Mouse (Mus musculus): ENCODE data around the gene Actr3.
"Not testable (repeated sequence)": the region's sequence is repeated elsewhere in the genome, so short reads cannot be mapped to it uniquely, and the experiment has no call there.

Gene Actr3

GRCm38 (mm10) chr1:125438826-125439225 lies 3.3 kb upstream of the Actr3 start:
- no peak for DNase-seq (ENCODE audit: low read depth, low spot score)

GRCm38 (mm10) chr1:125437927-125438326 lies 2.4 kb upstream of the Actr3 start:
- DNase-seq (ENCODE audit: low read depth, low spot score): no peak

GRCm38 (mm10) chr1:125437161-125437560 lies 1.6 kb upstream of the Actr3 start:
- no peak for DNase-seq (ENCODE audit: low read depth, low spot score)

GRCm38 (mm10) chr1:125435018-125435368 lies 534 bp downstream of the Actr3 start:
- DNase-seq (ENCODE audit: low read depth, low spot score): peak; percentile 11

- no peak for DNase-seq (ENCODE audit: low read depth, low spot score)
These were observed 984 bp downstream of the Actr3 start for GRCm38 (mm10) chr1:125434485-125435001.

GRCm38 (mm10) chr1:125431286-125431685 lies 4.2 kb downstream of the Actr3 start:
- DNase-seq (ENCODE audit: low read depth, low spot score): no peak

- no peak for DNase-seq (ENCODE audit: low read depth, low spot score)
These were observed 4.8 kb downstream of the Actr3 start for GRCm38 (mm10) chr1:125430737-125431136.

GRCm38 (mm10) chr1:125429984-125430383 lies 5.5 kb downstream of the Actr3 start:
- DNase-seq (ENCODE audit: low read depth, low spot score): no peak

GRCm38 (mm10) chr1:125428315-125428714 lies 7.2 kb downstream of the Actr3 start:
- DNase-seq (ENCODE audit: low read depth, low spot score): no peak

GRCm38 (mm10) chr1:125426387-125427045 lies 9.0 kb downstream of the Actr3 start:
- DNase-seq (ENCODE audit: low read depth, low spot score): no peak

- DNase-seq (ENCODE audit: low read depth, low spot score): no peak
These were observed 15.6 kb downstream of the Actr3 start for GRCm38 (mm10) chr1:125419906-125420305.

- DNase-seq (ENCODE audit: low read depth, low spot score): no peak
These were observed 16.8 kb downstream of the Actr3 start for GRCm38 (mm10) chr1:125418732-125419131.

GRCm38 (mm10) chr1:125407220-125407619 lies 28.3 kb downstream of the Actr3 start:
- DNase-seq (ENCODE audit: low read depth, low spot score): no peak

- DNase-seq (ENCODE audit: low read depth, low spot score): no peak
These were observed 40.1 kb downstream of the Actr3 start for GRCm38 (mm10) chr1:125395391-125395790.

GRCm38 (mm10) chr1:125393324-125393723 lies 42.2 kb downstream of the Actr3 start:
- DNase-seq (ENCODE audit: low read depth, low spot score): not testable (repeated sequence)

GRCm38 (mm10) chr1:125390065-125390754 lies 45.3 kb downstream of the Actr3 start:
- not testable (repeated sequence) for DNase-seq (ENCODE audit: low read depth, low spot score)

- DNase-seq (ENCODE audit: low read depth, low spot score): not testable (repeated sequence)
These were observed 45.9 kb downstream of the Actr3 start for GRCm38 (mm10) chr1:125389634-125390033.

GRCm38 (mm10) chr1:125388370-125388769 lies 47.2 kb downstream of the Actr3 start:
- DNase-seq (ENCODE audit: low read depth, low spot score): no peak

- no peak for DNase-seq (ENCODE audit: low read depth, low spot score)
These were observed 49.3 kb downstream of the Actr3 start for GRCm38 (mm10) chr1:125386217-125386616.

- no peak for DNase-seq (ENCODE audit: low read depth, low spot score)
These were observed 52.9 kb downstream of the Actr3 start for GRCm38 (mm10) chr1:125382622-125383021.

- no peak for DNase-seq (ENCODE audit: low read depth, low spot score)
These were observed 56.6 kb downstream of the Actr3 start for GRCm38 (mm10) chr1:125378889-125379288.

GRCm38 (mm10) chr1:125372855-125373254 lies 62.7 kb downstream of the Actr3 start:
- DNase-seq (ENCODE audit: low read depth, low spot score): peak; percentile 23

- peak; percentile 69 for DNase-seq (ENCODE audit: low read depth, low spot score)
These were observed 64.7 kb downstream of the Actr3 start for GRCm38 (mm10) chr1:125370779-125371178.

Data from retina, postnatal 7 days (tissue).